Mouse (Mus musculus) erythroblast, embryonic 14.5 days (primary cell): ENCODE results near the gene Large1.

Experiments used
- GATA1 ChIP-seq: IDR thresholded peaks from 2 replicates; pipeline ENCODE4 v1.6.1; 2012; ENCODE audit warnings: low read length, inconsistent platforms, mixed read lengths
- TAL1 ChIP-seq: IDR thresholded peaks from 3 replicates; pipeline ENCODE4 v1.6.1; 2012; ENCODE audit warnings: low read length, inconsistent platforms, mixed read lengths

DNA sequence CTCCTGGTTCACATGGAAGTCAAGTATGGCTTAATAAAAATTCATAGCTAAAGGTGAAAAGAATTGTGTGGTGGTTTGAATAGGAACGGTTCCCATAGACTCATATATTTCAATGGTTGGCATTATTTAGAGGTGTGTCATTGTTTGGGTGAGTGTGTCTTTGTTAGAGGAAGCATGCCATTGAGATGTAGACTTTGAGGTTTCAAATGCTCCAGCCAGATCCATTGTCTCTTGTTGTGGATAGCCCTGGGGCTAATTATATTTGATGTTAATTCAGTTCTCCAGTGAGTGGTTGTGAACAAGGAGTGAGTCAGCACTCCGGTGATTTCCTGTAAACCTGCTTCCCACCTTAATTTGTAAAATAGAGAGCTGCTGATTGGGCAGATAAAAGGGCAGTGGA, 362.9 kb downstream of the Large1 start:
- TF ChIP-seq TAL1 (no peak), GATA1 (no peak)
